Mouse (Mus musculus): ENCODE measurements at regions not wholly inside any gene's neighbourhood (a gene's known extent, or its start where the extent isn't known, plus 50 kb on each side); places are given as distances from the start of the nearest gene placed in this dataset.

DNA sequence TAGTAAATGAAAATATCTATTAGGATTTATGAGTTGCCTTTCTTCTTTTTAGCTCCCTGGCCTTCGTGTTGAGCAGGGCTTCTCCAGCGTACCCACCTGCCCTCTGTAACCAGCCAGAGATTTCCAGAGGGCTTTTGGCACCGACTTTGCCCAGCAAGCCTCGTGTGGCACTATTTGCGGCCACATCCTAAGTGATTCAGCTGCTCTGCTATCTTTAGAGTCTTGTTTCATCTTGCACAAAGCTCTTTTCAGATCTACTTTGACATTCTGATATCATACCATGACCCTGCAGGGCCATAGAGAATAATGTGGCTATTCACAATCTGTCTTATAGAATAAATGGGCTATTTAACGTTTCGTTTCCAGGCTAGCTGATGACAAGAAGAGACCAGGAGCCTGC, 115.4 kb upstream of the Ddhd1 start:
- ATAC-seq (ENCODE audit: insufficient read depth) (no peak), DNase-seq (ENCODE audit: low read depth in 3 of 3, low spot score in 3 of 3) (no peak)
- Histone ChIP-seq H3K9me3 (ENCODE audit: control insufficient read depth, low read length) (no peaks in the 10 kb centered on the region), H3K27ac (no peak overlapping the region), H3K36me3 (replicated peaks; ENCODE audit: control insufficient read depth, insufficient read depth, low read depth) (no peaks in the 10 kb centered on the region), H3K27me3 (ENCODE audit: control insufficient read depth, insufficient read depth, low read length) (no peaks in the 10 kb centered on the region), H3K4me3 (ENCODE audit: insufficient read depth in 1 of 2, low read depth in 2 of 2, low read length in 2 of 2) (no peak overlapping the region), H3K9ac (replicated peaks) (no peak overlapping the region), H3K4me1 (replicated peaks; ENCODE audit: control insufficient read depth in 2 of 2, insufficient read depth in 2 of 2, low read length in 1 of 2) (no peaks in the 10 kb centered on the region), H3K4me2 (ENCODE audit: low read depth) (no peak overlapping the region)
- TF ChIP-seq CTCF (IDR thresholded peaks at IDR 0.05; ENCODE audit: low read depth) (no peak), EP300 (IDR thresholded peaks at IDR 0.05; ENCODE audit: low read depth) (no peak)
- 63% methylated on average over 7 of the region's 7 CpGs for WGBS (ENCODE audit: insufficient replicate concordance)

GRCm38 (mm10) chr14:45781850-45782249, 123.9 kb upstream of the Ddhd1 start:
- Histone ChIP-seq H3K4me2 (ENCODE audit: low read depth) (no peak overlapping the region), H3K4me1 (replicated peaks; ENCODE audit: control insufficient read depth in 2 of 2, insufficient read depth in 2 of 2, low read length in 1 of 2) (no peaks in the 10 kb centered on the region), H3K27me3 (ENCODE audit: control insufficient read depth, insufficient read depth, low read length) (no peaks in the 10 kb centered on the region), H3K9me3 (ENCODE audit: control insufficient read depth, low read length) (no peaks in the 10 kb centered on the region), H3K9ac (replicated peaks) (no peak overlapping the region), H3K27ac (no peak overlapping the region), H3K36me3 (replicated peaks; ENCODE audit: control insufficient read depth, insufficient read depth, low read depth) (no peaks in the 10 kb centered on the region), H3K4me3 (ENCODE audit: insufficient read depth in 1 of 2, low read depth in 2 of 2, low read length in 2 of 2) (no peak overlapping the region)
- ATAC-seq (ENCODE audit: insufficient read depth) = no peak
- no peak for DNase-seq (ENCODE audit: low read depth in 3 of 3, low spot score in 3 of 3)
- no peak for TF ChIP-seq EP300 (IDR thresholded peaks at IDR 0.05; ENCODE audit: low read depth)
- TF ChIP-seq CTCF (IDR thresholded peaks at IDR 0.05; ENCODE audit: low read depth) = no peak
- WGBS (ENCODE audit: insufficient replicate concordance) = 62% methylated on average over 6 of the region's 6 CpGs

DNA sequence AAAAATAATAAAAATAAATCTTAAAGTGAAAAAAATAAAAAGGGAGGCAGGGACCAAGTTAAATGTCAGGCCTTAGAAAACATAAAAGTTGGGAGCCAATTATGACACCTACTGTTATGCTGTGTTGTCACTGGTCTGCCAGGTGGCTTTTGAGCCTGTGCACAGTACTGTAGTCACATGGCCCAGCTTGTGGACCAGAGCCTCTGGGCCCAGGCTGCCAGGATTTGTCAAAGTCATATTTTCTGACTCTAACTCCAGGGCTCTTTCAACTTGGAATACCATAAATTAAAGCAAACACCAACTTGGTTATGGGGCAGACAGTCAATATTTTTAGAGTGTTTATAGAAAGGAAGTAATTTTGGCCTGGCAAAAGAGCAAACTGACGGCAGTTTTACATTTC, 137.0 kb upstream of the Ddhd1 start:
- DNase-seq (ENCODE audit: low read depth in 3 of 3, low spot score in 3 of 3) = no peak
- no peaks in the 10 kb centered on the region for H3K4me1 ChIP-seq (replicated peaks; ENCODE audit: control insufficient read depth in 2 of 2, insufficient read depth in 2 of 2, low read length in 1 of 2)

GRCm38 (mm10) chr14:45796665-45797319, 138.8 kb upstream of the Ddhd1 start:
- TF ChIP-seq CTCF (IDR thresholded peaks at IDR 0.05; ENCODE audit: low read depth) = no peak
- no peak for TF ChIP-seq EP300 (IDR thresholded peaks at IDR 0.05; ENCODE audit: low read depth)
- DNase-seq (ENCODE audit: low read depth in 3 of 3, low spot score in 3 of 3) = no peak
- ATAC-seq (ENCODE audit: insufficient read depth) = no peak
- no peak overlapping the region for H3K9ac ChIP-seq (replicated peaks)
- no peaks in the 10 kb centered on the region for H3K36me3 ChIP-seq (replicated peaks; ENCODE audit: control insufficient read depth, insufficient read depth, low read depth)
- no peaks in the 10 kb centered on the region for H3K27me3 ChIP-seq (ENCODE audit: control insufficient read depth, insufficient read depth, low read length)
- 56% methylated on average over 10 of the region's 10 CpGs for WGBS (ENCODE audit: insufficient replicate concordance)
- no peaks in the 10 kb centered on the region; the same call in 1 of the 2 replicates for H3K9me3 ChIP-seq (ENCODE audit: control insufficient read depth, low read length)
- H3K27ac ChIP-seq = no peak overlapping the region
- no peak overlapping the region for H3K4me2 ChIP-seq (ENCODE audit: low read depth)
- H3K4me3 ChIP-seq (ENCODE audit: insufficient read depth in 1 of 2, low read depth in 2 of 2, low read length in 2 of 2) = no peak overlapping the region
- H3K4me1 ChIP-seq (replicated peaks; ENCODE audit: control insufficient read depth in 2 of 2, insufficient read depth in 2 of 2, low read length in 1 of 2) = no peaks in the 10 kb centered on the region

More for the DNA sequence above, 137.0 kb upstream of the Ddhd1 start:
- ATAC-seq (ENCODE audit: insufficient read depth) = no peak
- no peaks in the 10 kb centered on the region for H3K9me3 ChIP-seq (ENCODE audit: control insufficient read depth, low read length)
- H3K36me3 ChIP-seq (replicated peaks; ENCODE audit: control insufficient read depth, insufficient read depth, low read depth) = no peaks in the 10 kb centered on the region
- no peak overlapping the region for H3K4me2 ChIP-seq (ENCODE audit: low read depth)
- H3K9ac ChIP-seq (replicated peaks) = no peak overlapping the region
- H3K4me3 ChIP-seq (ENCODE audit: insufficient read depth in 1 of 2, low read depth in 2 of 2, low read length in 2 of 2) = no peak overlapping the region
- TF ChIP-seq EP300 (IDR thresholded peaks at IDR 0.05; ENCODE audit: low read depth) (no peak), CTCF (IDR thresholded peaks at IDR 0.05; ENCODE audit: low read depth) (no peak)
- no peaks in the 10 kb centered on the region for H3K27me3 ChIP-seq (ENCODE audit: control insufficient read depth, insufficient read depth, low read length)
- H3K27ac ChIP-seq = no peak overlapping the region
- 41% methylated on average over 1 of the region's 1 CpGs for WGBS (ENCODE audit: insufficient replicate concordance)

DNA sequence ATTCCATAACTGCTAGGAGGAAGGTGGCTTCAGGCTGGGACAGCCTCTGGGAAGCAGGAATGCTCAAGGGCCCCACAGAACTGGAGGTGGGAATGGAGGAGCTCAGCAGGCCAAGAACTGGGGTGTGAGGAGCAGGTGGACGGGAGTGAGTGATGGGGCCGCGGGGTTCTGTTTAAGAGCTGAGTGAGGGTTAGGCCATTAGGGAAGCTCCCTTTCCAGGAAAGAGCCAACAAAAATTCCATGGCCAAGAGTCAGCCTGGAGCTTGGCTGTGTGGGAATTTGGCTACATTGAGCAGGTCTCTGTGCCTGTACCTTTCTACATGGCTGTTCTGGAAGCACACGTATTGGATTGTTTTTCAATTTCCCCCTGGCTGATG, 139.4 kb upstream of the Ddhd1 start:
- H3K4me3 ChIP-seq (ENCODE audit: insufficient read depth in 1 of 2, low read depth in 2 of 2, low read length in 2 of 2) = no peak overlapping the region
- H3K4me1 ChIP-seq (replicated peaks; ENCODE audit: control insufficient read depth in 2 of 2, insufficient read depth in 2 of 2, low read length in 1 of 2) = no peaks in the 10 kb centered on the region
- 66% methylated on average over 4 of the region's 4 CpGs for WGBS (ENCODE audit: insufficient replicate concordance)
- no peak overlapping the region for H3K9ac ChIP-seq (replicated peaks)
- no peak overlapping the region for H3K4me2 ChIP-seq (ENCODE audit: low read depth)
- no peaks in the 10 kb centered on the region; the same call in 1 of the 2 replicates for H3K9me3 ChIP-seq (ENCODE audit: control insufficient read depth, low read length)
- no peak for TF ChIP-seq EP300 (IDR thresholded peaks at IDR 0.05; ENCODE audit: low read depth)
- no peak for TF ChIP-seq CTCF (IDR thresholded peaks at IDR 0.05; ENCODE audit: low read depth)
- ATAC-seq (ENCODE audit: insufficient read depth) (no peak), DNase-seq (ENCODE audit: low read depth in 3 of 3, low spot score in 3 of 3) (no peak)
- H3K27ac ChIP-seq = no peak overlapping the region
- H3K36me3 ChIP-seq (replicated peaks; ENCODE audit: control insufficient read depth, insufficient read depth, low read depth) = no peaks in the 10 kb centered on the region
- H3K27me3 ChIP-seq (ENCODE audit: control insufficient read depth, insufficient read depth, low read length) = no peaks in the 10 kb centered on the region
